Mouse (Mus musculus): ENCODE data around the gene Abr. TPM values are rescaled to one million over a fixed set of nuclear protein-coding genes. Genes with fewer than 3 reads are reported as not detected.

Abr gene
- polyA plus RNA-seq, 1 experiment, result 23.1 TPM

DNA sequence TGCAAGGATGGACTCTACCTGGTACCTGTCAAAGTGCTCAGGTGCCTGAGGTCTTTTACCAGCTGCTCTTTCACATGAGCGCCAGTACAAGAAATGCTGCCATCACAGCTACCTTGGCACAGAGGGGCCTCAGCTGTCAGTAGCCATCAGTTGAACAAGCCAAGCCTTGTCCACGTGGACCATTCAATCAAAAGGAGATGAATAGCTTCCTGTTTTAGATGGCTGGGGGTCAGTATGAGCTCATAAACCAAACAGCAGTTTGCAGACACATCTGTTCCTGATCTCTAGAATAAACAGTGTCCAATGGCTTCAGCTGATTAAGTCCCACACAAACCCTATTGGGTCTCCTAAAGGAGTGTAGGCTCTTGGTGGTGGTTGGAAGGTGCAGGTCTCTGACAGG is 206.1 kb downstream of the Abr start:
- H3K4me1 ChIP-seq (ENCODE audit: control insufficient read depth, insufficient read depth, low read length), result peaks cover 8% of the 10 kb centered on the region; the same call in 1 of the 2 replicates
- no peak for TF ChIP-seq POLR2A (IDR thresholded peaks at IDR 0.05; ENCODE audit: low read depth, low read length)
- no peak for TF ChIP-seq CTCF (IDR thresholded peaks at IDR 0.05; ENCODE audit: borderline replicate concordance, insufficient read depth, low read length)
- no peak overlapping the region for H3K4me3 ChIP-seq (ENCODE audit: insufficient read depth, low read length)
- H3K27ac ChIP-seq (ENCODE audit: insufficient read depth, low read length), result no peak overlapping the region

DNA sequence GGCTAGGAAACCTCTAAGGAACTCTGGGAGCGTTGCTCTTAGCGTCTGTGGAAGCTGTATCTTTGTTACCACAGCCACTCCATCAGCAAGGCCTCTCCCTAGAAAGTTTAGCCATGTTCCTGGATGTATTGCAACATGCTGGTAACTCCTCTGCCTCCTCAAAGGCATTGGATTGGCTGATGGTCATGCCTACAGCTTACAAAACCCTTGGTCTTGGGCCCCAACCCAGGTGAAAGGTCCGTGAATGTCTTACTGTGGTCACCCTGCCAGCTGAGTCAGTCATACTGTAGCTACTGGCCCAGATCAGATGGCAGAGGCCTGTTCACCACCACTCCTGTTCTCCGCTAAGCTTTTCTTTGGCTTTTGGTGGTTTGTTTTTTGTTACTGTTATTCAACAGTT is 207.1 kb downstream of the Abr start:
- H3K4me3 ChIP-seq (ENCODE audit: insufficient read depth, low read length), result no peak overlapping the region
- TF ChIP-seq CTCF (IDR thresholded peaks at IDR 0.05; ENCODE audit: borderline replicate concordance, insufficient read depth, low read length) (no peak), POLR2A (IDR thresholded peaks at IDR 0.05; ENCODE audit: low read depth, low read length) (no peak)

DNA sequence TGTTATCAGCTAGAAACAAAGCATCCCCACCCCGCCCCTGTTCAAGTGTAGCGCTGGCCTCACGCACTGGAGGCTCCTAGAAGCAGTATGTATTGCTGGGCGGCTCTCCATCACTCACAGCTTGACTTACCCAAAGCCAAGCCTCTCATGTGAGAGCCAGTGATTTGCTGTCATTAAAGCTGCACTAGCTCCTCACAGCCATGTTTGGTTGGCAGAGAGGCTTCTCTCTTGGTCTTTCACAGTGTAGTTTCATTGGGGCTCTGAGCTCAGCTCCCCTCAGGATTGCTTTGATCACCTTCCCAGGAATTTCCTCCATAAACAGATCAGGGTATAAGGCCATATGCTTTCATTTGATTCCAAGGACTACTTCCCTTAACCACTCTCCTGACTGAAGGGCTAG is 208.9 kb downstream of the Abr start:
- no peak overlapping the region for H3K27ac ChIP-seq (ENCODE audit: insufficient read depth, low read length)
- no peak overlapping the region for H3K4me3 ChIP-seq (ENCODE audit: insufficient read depth, low read length)
- H3K4me1 ChIP-seq (ENCODE audit: control insufficient read depth, insufficient read depth, low read length), result peaks cover 8% of the 10 kb centered on the region; the same call in 1 of the 2 replicates
- TF ChIP-seq CTCF (IDR thresholded peaks at IDR 0.05; ENCODE audit: borderline replicate concordance, insufficient read depth, low read length) (no peak), POLR2A (IDR thresholded peaks at IDR 0.05; ENCODE audit: low read depth, low read length) (no peak)

More for the DNA sequence above, 207.1 kb downstream of the Abr start:
- H3K27ac ChIP-seq (ENCODE audit: insufficient read depth, low read length), result no peak overlapping the region
- peaks cover 8% of the 10 kb centered on the region; the same call in 1 of the 2 replicates for H3K4me1 ChIP-seq (ENCODE audit: control insufficient read depth, insufficient read depth, low read length)

DNA sequence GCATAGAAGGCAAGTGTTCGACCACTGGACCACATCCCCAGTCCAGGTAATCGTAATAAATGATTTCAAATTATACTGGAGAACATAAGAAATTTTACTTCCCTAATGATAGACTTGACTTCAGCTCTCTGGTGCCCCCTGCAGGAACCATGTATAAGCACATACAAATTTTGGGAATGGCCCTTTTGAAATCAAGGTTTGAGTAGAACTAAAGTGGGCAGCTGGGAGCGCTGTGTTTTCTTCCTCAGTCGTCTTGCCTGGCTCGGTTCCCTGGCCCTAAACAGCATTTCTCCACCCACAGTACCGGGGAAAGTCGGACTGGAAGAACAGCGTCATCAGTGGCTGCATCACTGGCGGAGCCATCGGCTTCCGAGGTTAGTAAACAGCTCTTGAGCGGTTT is 211.3 kb downstream of the Abr start:
- Histone ChIP-seq H3K27ac (ENCODE audit: insufficient read depth, low read length) (no peak overlapping the region), H3K4me1 (ENCODE audit: control insufficient read depth, insufficient read depth, low read length) (peaks cover 3% of the 10 kb centered on the region; the same call in 1 of the 2 replicates), H3K4me3 (ENCODE audit: insufficient read depth, low read length) (no peak overlapping the region)
- TF ChIP-seq CTCF (IDR thresholded peaks at IDR 0.05; ENCODE audit: borderline replicate concordance, insufficient read depth, low read length) (no peak), POLR2A (IDR thresholded peaks at IDR 0.05; ENCODE audit: low read depth, low read length) (no peak)

DNA sequence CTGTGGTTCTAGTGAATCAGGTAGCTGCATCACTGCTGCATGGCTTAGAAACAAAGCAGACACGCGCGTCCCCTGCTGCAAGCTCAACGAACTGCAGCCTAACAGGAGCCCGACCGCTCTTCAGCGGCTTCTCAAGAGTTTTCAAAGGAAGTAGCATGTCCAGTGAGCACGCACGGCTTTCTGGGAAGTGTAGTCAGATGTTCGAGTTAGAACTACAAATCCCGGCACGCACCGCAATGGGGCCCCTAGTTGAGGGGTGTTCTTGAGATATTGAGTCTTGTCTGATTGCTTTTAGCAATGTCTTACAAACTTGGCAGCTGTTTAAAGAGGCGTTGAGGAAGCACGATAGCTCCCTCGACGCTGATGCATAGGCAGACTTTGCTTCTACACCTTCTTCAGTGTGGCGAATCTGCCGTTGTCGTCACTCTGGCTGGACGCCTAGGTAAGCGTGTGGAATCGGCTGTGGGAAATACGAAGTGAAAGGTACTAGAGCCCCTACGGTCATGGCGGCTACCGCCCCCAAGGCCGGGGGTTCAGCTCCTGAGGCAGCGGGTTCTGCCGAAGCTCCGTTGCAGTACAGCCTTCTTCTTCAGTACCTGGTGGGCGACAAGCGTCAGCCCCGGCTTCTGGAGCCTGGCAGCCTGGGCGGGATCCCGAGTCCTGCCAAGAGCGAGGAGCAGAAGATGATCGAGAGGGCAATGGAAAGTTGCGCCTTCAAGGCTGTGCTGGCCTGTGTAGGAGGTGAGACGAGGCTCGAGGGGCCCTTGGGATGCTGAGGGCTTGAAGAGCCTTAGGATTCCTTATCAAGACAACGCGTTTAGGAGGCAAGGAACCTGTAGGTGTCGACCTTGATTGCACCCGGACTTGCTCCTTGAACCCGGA is 215.2 kb downstream of the Abr start, which contains the start of gene Timm22:
Gene Timm22 (plus strand): TSS at position 251 of the 882 bp plus-strand sequence.
- peak within 1 kb of the TSS; percentile 47 for H3K27ac ChIP-seq (ENCODE audit: insufficient read depth, low read length)
- TF ChIP-seq POLR2A (IDR thresholded peaks at IDR 0.05; ENCODE audit: low read depth, low read length) (peak; percentile 81), CTCF (IDR thresholded peaks at IDR 0.05; ENCODE audit: borderline replicate concordance, insufficient read depth, low read length) (peak; percentile 97)
- no peaks in the 10 kb centered on the region for H3K4me1 ChIP-seq (ENCODE audit: control insufficient read depth, insufficient read depth, low read length)
- peak within 1 kb of the TSS; percentile 89 for H3K4me3 ChIP-seq (ENCODE audit: insufficient read depth, low read length)

DNA sequence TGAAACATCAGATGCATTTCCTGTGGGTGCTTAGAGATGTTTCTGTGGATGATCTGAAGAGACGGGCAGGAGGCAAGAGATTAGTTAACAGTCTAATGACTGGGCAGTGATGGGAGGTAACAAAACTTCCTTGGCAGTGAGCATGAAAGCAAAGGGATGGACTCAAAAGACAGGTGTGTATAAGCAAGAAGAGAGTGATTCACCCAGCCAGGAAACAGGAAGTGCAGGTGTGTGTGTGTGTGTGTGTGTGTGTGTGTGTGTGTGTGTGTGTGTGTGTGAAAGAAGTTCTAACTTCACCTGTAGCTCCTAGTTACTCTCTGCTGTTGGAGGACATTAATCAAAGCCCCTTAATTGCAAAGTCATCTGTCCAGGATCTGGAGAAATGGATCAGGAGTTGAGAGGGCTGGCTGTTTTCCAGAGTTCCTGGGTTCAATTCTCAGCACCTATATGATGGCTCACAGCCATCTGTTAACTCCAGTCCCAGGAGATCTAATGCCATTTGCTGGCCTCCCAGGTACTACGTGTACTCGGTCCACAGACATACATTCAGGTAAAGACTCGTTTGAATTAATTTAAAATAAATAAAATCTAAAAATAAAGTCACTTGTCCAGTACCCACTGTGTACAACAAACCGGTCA is 216.4 kb downstream of the Abr start:
- no peaks in the 10 kb centered on the region for H3K4me1 ChIP-seq (ENCODE audit: control insufficient read depth, insufficient read depth, low read length)

DNA sequence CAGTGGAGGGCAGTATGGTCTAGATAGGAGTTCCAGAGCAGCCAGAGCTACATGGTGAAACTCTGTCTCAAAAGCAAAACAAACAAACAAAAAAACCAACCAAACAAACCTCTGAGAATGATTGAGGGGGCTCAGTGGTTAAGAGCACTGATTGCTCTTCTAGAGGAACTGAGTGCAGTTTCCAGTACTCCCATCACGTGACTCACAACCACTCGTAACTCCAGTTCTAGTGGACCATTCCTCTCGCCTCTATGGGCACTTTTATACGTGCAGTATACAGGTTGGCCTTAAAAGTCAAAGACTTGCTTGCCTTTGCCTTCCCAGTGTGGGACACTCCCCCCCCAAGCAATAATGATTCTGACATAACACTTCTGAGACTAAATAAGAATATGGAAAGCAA is 217.0 kb downstream of the Abr start:
- H3K4me1 ChIP-seq (ENCODE audit: control insufficient read depth, insufficient read depth, low read length), result peaks cover 2% of the 10 kb centered on the region; the same call in 1 of the 2 replicates
- TF ChIP-seq CTCF (IDR thresholded peaks at IDR 0.05; ENCODE audit: borderline replicate concordance, insufficient read depth, low read length), result no peak
- TF ChIP-seq POLR2A (IDR thresholded peaks at IDR 0.05; ENCODE audit: low read depth, low read length), result no peak
- H3K4me3 ChIP-seq (ENCODE audit: insufficient read depth, low read length), result no peak overlapping the region
- no peak overlapping the region for H3K27ac ChIP-seq (ENCODE audit: insufficient read depth, low read length)

More for the DNA sequence above, 216.4 kb downstream of the Abr start:
- no peak overlapping the region for H3K27ac ChIP-seq (ENCODE audit: insufficient read depth, low read length)
- H3K4me3 ChIP-seq (ENCODE audit: insufficient read depth, low read length), result no peak overlapping the region
- TF ChIP-seq POLR2A (IDR thresholded peaks at IDR 0.05; ENCODE audit: low read depth, low read length), result no peak
- no peak for TF ChIP-seq CTCF (IDR thresholded peaks at IDR 0.05; ENCODE audit: borderline replicate concordance, insufficient read depth, low read length)

DNA sequence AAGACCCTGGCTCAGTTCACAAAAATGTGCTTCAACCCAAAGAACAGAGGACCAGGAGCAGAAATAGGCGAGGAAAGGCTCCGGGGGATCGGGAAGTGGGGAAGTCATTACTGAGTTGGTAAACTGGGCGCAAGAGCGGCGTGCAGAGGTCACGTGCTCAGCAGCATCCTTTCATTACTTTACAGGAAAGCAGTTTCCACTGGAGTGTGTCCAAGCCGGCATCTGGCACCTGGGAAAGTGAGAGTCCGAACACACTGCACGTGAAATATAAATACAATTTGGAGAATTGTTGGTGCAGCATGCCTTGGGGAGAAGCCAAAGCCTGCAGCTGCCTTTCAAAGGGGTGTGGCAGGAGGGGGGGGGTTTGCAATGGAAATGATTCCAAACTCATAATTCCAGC is 220.7 kb downstream of the Abr start:
- no peak overlapping the region for H3K27ac ChIP-seq (ENCODE audit: insufficient read depth, low read length)
- TF ChIP-seq CTCF (IDR thresholded peaks at IDR 0.05; ENCODE audit: borderline replicate concordance, insufficient read depth, low read length), result no peak
- no peak for TF ChIP-seq POLR2A (IDR thresholded peaks at IDR 0.05; ENCODE audit: low read depth, low read length)

DNA sequence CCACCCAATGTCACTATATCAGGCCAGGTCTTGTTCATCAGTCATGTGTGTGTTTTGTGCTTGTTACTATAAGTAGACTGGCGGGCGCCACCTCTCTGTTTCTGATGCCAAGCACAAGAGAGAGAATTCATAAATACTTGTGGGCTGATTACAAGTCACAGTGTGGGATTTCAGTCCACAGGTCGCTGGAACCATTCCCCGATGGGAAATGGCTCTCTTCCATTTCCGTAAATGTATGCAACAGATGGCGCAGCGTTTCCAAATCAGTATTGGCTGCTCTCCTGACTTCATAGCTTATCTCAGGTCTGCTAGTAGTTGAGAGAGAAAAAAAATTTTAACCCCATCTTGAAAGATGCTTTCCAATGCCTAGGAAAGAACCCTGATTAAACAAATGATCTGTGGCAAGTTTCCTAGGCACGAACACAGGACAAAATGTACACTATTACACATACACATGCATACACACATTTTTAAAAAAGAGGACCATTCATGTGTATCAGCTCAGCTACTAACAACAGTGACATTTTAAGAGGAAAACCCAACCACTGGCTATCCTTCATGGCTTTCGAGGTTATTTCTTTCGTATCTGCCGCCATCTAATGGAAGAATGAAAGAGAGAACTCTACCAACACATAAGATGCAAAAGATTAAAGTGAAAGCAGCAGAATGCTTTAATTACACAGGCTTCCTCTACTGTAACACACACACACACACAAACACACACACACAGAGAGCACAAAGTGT is 222.4 kb downstream of the Abr start:
- no peak for TF ChIP-seq CTCF (IDR thresholded peaks at IDR 0.05; ENCODE audit: borderline replicate concordance, insufficient read depth, low read length)
- Histone ChIP-seq H3K4me1 (ENCODE audit: control insufficient read depth, insufficient read depth, low read length) (peaks cover 6% of the 10 kb centered on the region), H3K27ac (ENCODE audit: insufficient read depth, low read length) (peak overlapping the region; percentile 91), H3K4me3 (ENCODE audit: insufficient read depth, low read length) (peak overlapping the region; percentile 33)

More for the DNA sequence above, 220.7 kb downstream of the Abr start:
- Histone ChIP-seq H3K4me3 (ENCODE audit: insufficient read depth, low read length) (no peak overlapping the region), H3K4me1 (ENCODE audit: control insufficient read depth, insufficient read depth, low read length) (peaks cover 2% of the 10 kb centered on the region; the same call in 1 of the 2 replicates)
